Mouse (Mus musculus): ENCODE results near the gene Gtf2a1l.

The Gtf2a1l gene

GRCm38 (mm10) chr17:88653375-88653769 is 15.1 kb upstream of the Gtf2a1l start:
- DNase-seq (ENCODE audit: low read depth, low spot score) = no peak

DNA sequence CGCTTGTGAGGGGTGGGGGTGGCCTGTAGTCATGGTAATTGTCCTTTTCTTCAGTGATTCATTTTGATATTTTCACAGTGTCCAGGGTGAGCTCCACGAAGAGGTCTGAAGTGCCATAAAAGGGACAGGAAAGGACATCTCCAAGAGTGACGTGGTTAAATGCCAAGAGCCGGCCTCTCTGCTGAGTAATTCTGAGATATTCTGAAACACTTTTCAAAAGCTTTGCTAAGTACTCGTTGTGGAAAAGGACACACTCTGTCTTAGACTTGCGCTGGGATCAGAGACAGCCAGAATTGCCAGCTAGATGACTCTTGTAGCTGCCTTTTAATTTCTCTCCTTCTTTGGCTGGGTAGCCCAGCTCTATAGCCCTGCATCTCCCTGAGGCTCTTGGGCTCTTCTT is 9.9 kb upstream of the Gtf2a1l start:
- DNase-seq (ENCODE audit: low read depth, low spot score) = no peak

DNA sequence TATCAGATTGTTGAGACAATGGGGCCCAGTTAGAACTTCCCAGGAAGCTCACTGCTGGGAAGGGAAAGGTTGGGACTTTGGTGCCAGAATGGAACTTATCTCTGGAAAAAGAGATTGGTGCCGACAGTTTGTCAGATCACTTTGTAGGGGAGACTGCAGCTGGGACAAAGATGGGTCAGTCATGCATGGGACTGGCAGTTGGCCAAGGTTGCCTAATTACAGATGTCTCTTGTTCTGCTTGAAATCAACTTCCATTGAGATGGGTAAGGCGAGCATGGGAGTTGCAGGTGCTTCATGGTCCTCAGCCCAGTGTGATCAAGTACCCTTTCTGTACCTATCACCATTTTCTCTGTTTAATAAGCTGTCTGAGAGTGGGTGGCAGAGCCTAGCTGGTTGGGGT is 2.4 kb upstream of the Gtf2a1l start:
- DNase-seq (ENCODE audit: low read depth, low spot score) = no peak

DNA sequence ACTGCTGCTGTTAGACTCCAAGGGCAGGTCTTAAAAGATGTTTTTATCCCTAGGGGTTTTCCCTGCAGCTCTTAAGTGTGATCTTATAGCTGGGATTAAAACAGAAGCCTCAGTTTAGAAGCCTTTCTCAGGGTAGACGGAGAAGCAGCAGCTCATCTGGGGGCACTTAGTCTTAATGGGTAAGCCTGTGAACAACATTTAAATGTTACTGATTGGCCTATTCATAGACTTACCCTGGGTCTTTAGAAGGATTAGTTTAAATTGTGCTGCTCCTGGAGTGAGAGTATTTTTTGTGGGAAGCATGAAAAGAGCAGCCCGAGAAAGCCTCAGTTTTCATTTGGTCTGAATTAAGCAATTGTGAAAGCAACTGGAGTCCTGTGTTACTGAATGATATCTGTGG is 1.5 kb downstream of the Gtf2a1l start:
- DNase-seq (ENCODE audit: low read depth, low spot score) = no peak

- no peak for DNase-seq (ENCODE audit: low read depth, low spot score)
Measured at GRCm38 (mm10) chr17:88670800-88671199, 2.3 kb downstream of the Gtf2a1l start.

DNA sequence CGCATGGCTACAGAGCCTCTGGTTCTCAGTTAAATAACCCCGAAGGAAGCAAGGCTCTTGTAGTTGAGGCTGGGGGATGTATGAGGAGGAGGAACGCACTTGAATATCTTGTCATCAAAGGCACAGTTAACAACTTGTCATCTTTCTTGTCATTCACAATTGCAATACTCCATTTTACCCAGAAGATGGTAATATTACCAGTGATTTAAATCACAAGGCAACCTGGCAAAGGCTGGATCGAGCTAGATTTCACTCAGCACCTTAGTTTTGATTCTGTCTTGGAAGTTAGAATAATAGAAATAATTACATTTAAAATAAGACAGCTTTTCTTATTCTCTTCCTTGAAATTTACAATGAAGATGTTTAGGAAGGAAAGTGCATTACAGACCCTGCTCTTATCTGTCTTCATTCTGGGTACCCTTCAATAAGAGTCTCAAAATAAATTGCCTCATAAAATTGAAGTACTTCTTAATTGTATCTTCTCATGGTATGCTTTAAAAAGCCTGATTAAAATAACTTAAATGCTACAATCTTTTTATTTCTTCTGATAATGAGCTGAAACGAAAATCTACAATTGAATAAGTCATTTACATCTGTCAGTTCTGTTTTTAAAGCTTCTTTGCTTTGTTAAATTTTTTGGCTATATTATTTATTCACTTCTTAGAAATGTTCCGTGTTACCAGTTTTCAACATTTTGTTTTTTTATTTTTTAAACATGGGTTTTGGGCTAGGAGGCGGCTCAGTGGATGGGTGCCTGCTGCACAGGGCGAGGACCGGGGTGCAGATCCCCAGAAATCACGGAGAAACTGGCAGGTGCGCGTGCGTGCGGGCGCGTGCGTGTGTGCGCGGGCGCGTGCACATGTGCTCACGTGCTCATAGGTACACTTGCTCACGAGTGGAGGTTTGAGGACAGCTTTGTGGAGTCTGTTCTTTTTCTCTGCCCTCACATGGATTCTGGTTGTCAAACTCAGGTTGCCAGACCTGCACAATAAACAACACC is 7.2 kb downstream of the Gtf2a1l start:
- DNase-seq (ENCODE audit: low read depth, low spot score) = no peak

GRCm38 (mm10) chr17:88688226-88688625 is 19.8 kb downstream of the Gtf2a1l start:
- DNase-seq (ENCODE audit: low read depth, low spot score) = no peak

DNA sequence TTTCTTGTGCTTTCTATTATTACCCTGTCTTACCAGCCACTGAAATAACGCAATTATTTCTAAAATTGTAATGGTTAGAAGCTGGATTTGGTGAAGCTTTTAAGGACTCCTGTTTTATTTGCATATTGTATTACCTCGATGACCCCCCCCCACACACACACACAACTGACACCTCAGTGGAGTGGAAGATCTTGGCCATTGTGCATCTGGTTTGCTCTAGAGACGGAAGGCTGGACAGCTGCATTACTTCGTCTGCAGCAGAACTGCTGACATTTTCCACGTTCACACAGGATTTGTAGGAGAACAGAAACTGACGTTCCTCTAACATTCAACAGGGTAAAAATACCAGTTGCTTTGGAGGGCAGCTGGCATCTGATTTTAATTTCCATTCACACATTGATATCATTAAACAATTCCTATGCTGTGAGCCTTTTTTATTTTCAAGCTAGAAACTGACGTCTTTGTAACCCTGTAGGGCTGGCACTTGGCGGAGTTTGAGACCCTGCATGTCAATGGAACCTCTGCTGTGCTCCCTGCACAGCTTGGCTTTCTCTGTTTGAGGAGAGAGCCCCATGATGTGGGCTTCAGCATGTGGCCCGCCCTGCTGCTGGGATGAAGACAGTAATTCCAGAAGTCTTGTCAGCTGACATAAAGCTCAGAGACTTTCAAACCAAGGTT is 28.3 kb downstream of the Gtf2a1l start:
- no peak for DNase-seq (ENCODE audit: low read depth, low spot score)

GRCm38 (mm10) chr17:88700901-88701300 is 32.4 kb downstream of the Gtf2a1l start:
- DNase-seq (ENCODE audit: low read depth, low spot score) = peak; percentile 7

- no peak for DNase-seq (ENCODE audit: low read depth, low spot score)
Measured at GRCm38 (mm10) chr17:88702345-88702744, 33.9 kb downstream of the Gtf2a1l start.

DNA sequence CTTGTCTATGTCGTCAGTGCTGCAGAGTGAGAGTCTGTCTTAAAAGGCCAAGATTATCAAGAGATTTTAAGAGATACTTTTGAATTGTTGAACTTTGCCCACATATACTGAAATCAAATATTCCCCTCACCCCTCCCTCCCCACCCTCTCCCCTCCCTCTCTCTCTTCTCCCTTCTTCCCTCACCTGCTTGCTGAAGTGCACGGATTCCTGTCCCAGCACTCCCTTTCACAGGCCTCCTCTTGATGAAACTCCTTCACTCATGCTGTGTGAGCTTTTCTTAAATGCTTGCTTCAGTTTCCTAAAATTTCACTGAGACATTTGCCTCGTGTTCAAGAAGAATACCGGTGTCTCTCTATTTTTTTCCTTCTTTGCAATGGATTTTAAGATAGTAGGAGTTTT is 34.7 kb downstream of the Gtf2a1l start:
- no peak for DNase-seq (ENCODE audit: low read depth, low spot score)

DNA sequence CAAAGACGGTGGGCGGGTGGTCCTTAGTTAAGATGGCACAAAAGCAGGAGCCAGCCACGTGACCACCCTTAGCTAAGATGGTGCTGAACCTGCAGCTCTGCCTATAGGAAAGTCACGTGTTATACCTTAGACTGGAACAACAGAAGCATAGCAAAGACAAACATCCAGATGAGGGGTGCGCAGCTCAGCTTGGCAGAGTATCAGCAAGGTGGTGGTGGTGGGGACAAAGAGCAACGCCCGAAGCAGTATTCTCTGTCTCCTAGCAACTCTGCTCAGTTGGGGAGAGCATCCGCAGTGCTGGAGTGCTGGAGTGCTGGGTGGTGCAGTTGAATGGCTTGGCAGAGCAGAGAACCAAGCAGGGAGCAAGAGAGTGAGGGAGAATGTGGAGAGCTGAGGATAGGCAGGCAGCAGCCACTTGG is 37.8 kb downstream of the Gtf2a1l start:
- no peak for DNase-seq (ENCODE audit: low read depth, low spot score)

GRCm38 (mm10) chr17:88749646-88750045 is 81.2 kb downstream of the Gtf2a1l start:
- DNase-seq (ENCODE audit: low read depth, low spot score) = peak; percentile 16

DNA sequence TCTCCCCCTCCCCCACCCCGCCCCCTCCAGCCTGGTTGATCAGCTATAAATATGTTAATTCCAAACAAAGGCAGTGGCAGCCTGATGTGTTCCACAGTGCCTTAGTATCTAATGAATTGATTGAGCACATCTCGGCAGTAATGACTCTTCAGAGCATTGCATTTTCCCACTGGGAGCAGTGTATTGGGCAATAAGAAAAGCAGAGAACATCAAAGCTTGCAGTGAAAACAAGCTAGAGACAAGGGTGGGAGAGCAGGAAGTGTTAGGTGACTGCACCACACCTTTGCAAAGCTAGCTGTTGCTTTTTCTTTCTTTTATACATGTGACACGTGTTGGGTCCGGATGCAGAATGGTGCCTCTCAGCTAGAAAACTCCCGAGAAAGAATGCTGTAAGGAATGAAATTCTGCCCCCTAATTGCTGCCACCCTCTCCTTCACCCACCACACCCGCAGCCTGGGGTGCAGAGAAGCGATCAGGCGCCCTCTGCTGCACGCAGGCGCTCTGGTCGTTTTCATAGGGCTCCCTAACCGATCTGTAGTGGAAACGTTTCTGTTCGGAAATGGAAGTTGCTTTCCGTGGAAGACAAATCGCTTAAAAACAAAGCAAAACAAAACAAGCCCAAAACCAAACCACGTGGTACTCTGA is 84.5 kb downstream of the Gtf2a1l start:
- DNase-seq (ENCODE audit: low read depth, low spot score) = peak; percentile 82

DNA sequence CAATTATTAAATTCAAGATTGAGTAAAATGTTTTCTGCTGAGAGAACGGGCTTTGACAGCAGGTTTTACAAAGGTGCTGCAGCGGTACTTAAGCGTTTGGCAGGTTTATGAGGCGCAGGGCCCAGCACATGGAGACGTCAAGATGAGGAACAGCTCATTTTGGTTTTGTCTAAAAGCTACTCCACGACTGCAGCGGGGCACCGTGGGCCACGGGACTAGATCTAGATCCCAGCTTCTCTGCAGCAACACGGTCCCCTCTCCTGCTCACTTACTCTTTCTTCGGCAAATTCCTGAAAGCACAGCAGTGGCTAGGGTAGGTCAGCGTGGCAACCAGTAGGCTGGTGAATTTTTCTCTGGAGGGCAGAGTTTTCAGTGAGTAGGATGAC is 85.0 kb downstream of the Gtf2a1l start:
- DNase-seq (ENCODE audit: low read depth, low spot score) = no peak

DNA sequence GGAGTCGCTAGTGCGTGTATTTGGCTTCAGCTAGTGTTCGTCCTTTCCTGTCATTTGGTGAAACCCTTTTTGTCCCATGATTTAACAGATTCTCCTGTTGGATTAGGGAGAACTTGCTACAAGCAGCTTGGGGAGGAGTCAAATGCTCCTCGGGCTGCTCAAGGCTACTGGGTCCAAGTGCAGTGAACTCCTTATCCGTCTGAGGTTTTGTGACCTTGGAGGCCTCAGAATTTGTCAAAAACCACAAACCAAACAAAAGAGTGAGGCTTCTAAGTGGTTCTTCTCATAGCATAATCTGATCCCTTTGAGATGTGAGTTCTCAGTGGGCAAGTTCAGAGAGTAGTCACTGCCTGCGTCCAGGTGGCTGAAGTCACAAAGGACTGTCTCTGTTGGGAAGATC is 87.3 kb downstream of the Gtf2a1l start:
- DNase-seq (ENCODE audit: low read depth, low spot score) = no peak

GRCm38 (mm10) chr17:88758003-88758437 is 89.6 kb downstream of the Gtf2a1l start:
- peak; percentile 72 for DNase-seq (ENCODE audit: low read depth, low spot score)

DNA sequence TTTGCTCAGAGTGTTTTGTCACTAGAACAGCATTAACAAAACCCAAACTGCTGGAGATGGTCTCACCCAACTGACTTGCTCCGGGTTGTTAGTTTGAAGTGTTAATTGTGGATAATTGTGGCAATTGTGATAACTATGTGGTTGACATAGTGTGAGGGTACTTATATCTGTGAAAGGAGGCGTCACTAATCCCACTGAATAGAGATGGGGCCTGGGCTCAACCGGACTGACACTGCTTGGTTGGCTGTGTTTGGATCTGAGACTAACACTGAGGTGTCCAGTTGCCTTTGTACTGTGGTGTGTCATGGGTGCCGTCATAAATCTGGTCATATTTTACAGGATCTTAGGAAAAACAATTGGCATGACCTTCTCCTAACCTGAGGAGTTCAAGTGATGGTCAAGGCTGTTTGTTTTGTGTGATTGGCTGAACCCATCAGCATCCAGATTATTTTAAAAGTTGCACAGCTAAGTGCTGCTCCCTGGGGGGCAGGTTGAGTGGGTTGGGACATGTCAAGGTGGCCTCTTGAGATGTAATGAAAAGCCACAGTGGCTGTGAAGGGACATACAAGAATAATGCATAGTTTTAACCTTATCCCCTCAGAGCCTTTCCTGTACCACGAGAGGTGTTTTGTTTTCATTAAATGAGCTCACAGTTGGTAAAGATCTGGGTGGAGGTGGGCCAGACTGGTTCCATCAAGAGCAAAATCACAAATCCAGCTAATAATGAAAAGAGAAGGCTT is 95.1 kb downstream of the Gtf2a1l start:
- no peak for DNase-seq (ENCODE audit: low read depth, low spot score)

DNA sequence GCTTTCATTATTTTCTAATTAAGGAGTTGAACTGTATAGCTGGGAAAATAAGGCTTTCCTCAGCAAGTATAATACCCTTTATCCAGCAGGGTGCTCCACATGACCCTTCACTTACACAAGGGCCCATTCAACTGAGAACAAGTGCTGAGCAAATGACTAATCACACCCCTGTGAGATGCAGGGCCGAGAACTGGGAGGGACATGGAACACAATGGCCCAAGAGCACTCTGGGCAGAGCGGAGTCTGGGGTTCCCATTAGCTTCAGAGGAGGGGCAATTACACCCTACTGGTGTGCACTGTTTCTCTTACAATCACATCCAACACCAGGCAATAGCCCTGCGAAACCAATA is 95.7 kb downstream of the Gtf2a1l start:
- no peak for DNase-seq (ENCODE audit: low read depth, low spot score)
